Mouse (Mus musculus) stomach, embryonic 14.5 days (tissue): Measurements from ENCODE around the gene Yjefn3. TPM values are rescaled to one million over a fixed set of nuclear protein-coding genes. Genes with fewer than 3 reads are reported as not detected.

Experiments
- ATAC-seq: fragments of 200-750 bp; cut with Nextera tagmentation; 2 replicates; pipeline ENCODE4 v1.8.0; 2017; ENCODE audit warnings: low read depth, moderate TSS enrichment; ENCODE audit not compliant: insufficient number of reproducible peaks, insufficient read depth, low FRiP score
- H3K27ac ChIP-seq: fragments of 300-500 bp; sonication (generic); 2 replicates; pipeline ENCODE4 v1.5.1; 2014; ENCODE audit warnings: mild to moderate bottlenecking, low read length, moderate library complexity, mixed read lengths
- H3K27me3 ChIP-seq: fragments of 300-500 bp; sonication (generic); 2 replicates; pipeline ENCODE4 v1.6.1; 2014; ENCODE audit warnings: low read length, control low read depth, mixed read lengths; ENCODE audit not compliant: control insufficient read depth, insufficient read depth
- H3K36me3 ChIP-seq: fragments of 300-500 bp; sonication (generic); 2 replicates; pipeline ENCODE4 v1.6.1; 2014; ENCODE audit warnings: mild to moderate bottlenecking, control low read depth, low read length, moderate library complexity, mixed read lengths; ENCODE audit not compliant: control insufficient read depth, insufficient read depth
- H3K4me1 ChIP-seq: fragments of 300-500 bp; sonication (generic); 2 replicates; pipeline ENCODE4 v1.6.1; 2014; ENCODE audit warnings: low read length, control low read depth, mixed read lengths; ENCODE audit not compliant: control insufficient read depth, insufficient read depth
- H3K4me2 ChIP-seq: fragments of 300-500 bp; sonication (generic); replicated peaks from 2 replicates; pipeline ENCODE4 v1.6.1; 2014; ENCODE audit warnings: low read depth, low read length, control low read depth
- H3K4me3 ChIP-seq: fragments of 300-500 bp; sonication (generic); 2 replicates; pipeline ENCODE4 v1.5.1; 2014; ENCODE audit warnings: low read depth, low read length, control low read depth
- H3K9ac ChIP-seq: fragments of 300-500 bp; sonication (generic); replicated peaks from 2 replicates; pipeline ENCODE4 v1.6.1; 2014; ENCODE audit warnings: low read depth, mild to moderate bottlenecking, control low read depth, low read length, moderate library complexity, mixed read lengths
- H3K9me3 ChIP-seq: fragments of 300-500 bp; sonication (generic); 2 replicates; pipeline ENCODE4 v1.6.1; 2016; ENCODE audit warnings: low read depth, low read length, control low read depth; ENCODE audit not compliant: control insufficient read depth
- WGBS: fragments of 180-500 bp; shearing (Covaris S2); extraction: QIAGEN DNeasy Blood & Tissue Kit; methylation state at CpG from one replicate; pipeline ENCODE4 v1.1.7; 2014; 5-methylcytosine and 5-hydroxymethylcytosine counted together
- polyA plus RNA-seq: library from polyadenylated mRNA; unstranded; fragments of >200 nt; fragmentation: Nextera tagmentation; extraction: Ambion mirVana; gene quantifications from 2 replicates; pipeline ENCODE4 v1.2.1, GENCODE M21; 2014

Gene Yjefn3
- polyA plus RNA-seq, 1 experiment from 2014 or later = 4.9 TPM

DNA sequence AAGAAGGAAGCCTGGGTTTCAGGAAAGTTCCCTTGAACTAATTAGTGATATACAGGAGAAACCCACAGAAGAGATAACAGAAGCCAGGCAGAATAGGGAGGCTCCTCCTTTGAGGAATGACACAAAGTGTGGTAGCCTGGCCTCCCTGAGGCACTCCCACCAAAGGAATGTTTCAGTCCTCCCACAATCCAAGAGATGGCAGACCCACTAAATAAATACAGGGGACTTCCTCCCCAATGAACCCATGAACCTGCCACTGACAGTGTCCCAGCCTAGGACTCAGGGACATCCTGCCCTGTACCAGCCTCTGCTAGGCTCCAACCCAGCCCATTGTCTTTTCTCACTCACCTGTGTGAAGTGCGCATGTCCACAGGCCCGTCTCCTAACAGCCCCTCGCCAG lies 32.9 kb upstream of the Yjefn3 start:
- H3K27ac ChIP-seq = no peak overlapping the region
- no peak overlapping the region for H3K9ac ChIP-seq
- H3K4me2 ChIP-seq = no peak overlapping the region
- H3K4me1 ChIP-seq = peaks cover 10% of the 10 kb centered on the region; the same call in 1 of the 2 replicates
- 78% methylated on average over 3 of the region's 3 CpGs for WGBS
- H3K9me3 ChIP-seq = no peaks in the 10 kb centered on the region
- no peak overlapping the region for H3K4me3 ChIP-seq
- no peaks in the 10 kb centered on the region for H3K27me3 ChIP-seq
- ATAC-seq = no peak
- peaks cover 15% of the 10 kb centered on the region for H3K36me3 ChIP-seq

DNA sequence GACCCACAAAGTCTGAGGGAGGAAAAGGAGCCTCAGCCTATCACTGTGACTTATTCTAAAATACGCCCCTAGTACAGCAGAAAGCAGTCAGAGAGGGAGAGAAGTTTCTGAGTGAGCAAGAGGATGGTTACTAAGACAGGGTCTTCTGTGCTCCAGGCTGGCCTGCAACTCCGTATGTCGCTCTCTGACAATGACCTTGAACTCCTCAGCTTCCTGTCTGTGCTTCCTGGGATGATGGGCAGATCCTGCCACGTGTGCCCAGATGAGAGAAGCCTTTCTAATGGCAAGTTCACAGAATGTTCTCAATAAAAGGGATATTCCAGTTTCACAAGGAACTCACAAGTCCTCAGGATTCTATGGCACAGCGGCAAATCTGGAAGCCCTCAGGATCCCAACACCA lies 32.1 kb upstream of the Yjefn3 start:
- H3K4me1 ChIP-seq = peaks cover 10% of the 10 kb centered on the region; the same call in 1 of the 2 replicates
- no peak for ATAC-seq
- no peak overlapping the region for H3K9ac ChIP-seq
- H3K9me3 ChIP-seq = no peaks in the 10 kb centered on the region
- no peak overlapping the region for H3K4me3 ChIP-seq
- WGBS = 87% methylated on average over 5 of the region's 5 CpGs
- H3K27ac ChIP-seq = no peak overlapping the region
- H3K27me3 ChIP-seq = no peaks in the 10 kb centered on the region
- H3K36me3 ChIP-seq = peaks cover 15% of the 10 kb centered on the region
- no peak overlapping the region for H3K4me2 ChIP-seq

DNA sequence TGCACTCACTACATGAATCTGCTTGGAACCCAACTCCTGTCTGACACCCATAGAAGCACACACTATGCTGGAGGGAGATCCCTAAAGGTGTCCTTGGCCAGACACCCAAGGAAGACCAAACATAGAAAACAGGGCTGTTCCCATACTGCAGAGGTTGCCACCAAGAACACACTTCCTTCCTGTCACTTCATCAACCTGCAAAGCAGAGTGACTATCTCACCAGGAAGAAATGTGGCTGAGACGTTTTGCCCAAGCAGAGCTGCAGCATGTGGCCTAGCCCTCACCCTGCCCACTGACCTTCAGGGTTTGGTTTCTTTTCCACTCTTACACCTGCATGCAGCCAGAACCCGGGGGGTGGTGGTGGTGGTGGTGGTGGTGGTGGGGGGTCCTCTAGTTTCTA lies 31.3 kb upstream of the Yjefn3 start:
- Histone ChIP-seq H3K4me3 (no peak overlapping the region), H3K4me2 (no peak overlapping the region), H3K4me1 (peaks cover 10% of the 10 kb centered on the region; the same call in 1 of the 2 replicates), H3K27me3 (no peaks in the 10 kb centered on the region), H3K9me3 (no peaks in the 10 kb centered on the region), H3K9ac (no peak overlapping the region), H3K27ac (no peak overlapping the region), H3K36me3 (peaks cover 15% of the 10 kb centered on the region)
- no peak for ATAC-seq
- 81% methylated on average over 2 of the region's 2 CpGs for WGBS

- ATAC-seq = no peak
- no peak overlapping the region for H3K27ac ChIP-seq
- no peak overlapping the region for H3K4me3 ChIP-seq
- no peaks in the 10 kb centered on the region for H3K27me3 ChIP-seq
- H3K9ac ChIP-seq = no peak overlapping the region
- no peaks in the 10 kb centered on the region for H3K4me1 ChIP-seq
- no peaks in the 10 kb centered on the region for H3K9me3 ChIP-seq
- no peak overlapping the region for H3K4me2 ChIP-seq
- H3K36me3 ChIP-seq = peaks cover 9% of the 10 kb centered on the region
Measured at GRCm38 (mm10) chr8:69926901-69927300, 24.4 kb upstream of the Yjefn3 start.

DNA sequence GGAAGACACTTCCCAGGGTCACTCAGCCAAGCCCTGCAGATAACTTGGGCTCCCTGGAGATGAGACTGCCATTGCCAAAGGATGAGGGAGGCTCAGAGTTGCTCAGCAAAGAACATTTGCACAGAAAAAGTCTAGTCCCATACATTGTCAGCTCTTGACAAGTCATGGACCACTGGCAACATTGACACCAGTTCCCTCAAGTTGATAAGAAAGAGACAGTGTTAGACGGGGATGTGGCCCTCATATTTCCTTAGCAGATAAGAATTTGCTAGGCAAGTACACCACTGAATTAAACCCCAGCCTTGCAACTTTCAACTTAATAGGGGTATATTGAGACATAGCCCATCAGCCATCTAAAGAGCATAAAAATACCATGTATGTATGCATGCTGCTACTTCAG lies 21.5 kb upstream of the Yjefn3 start:
- ATAC-seq = no peak
- no peak overlapping the region for H3K27ac ChIP-seq
- no peaks in the 10 kb centered on the region for H3K27me3 ChIP-seq
- H3K4me3 ChIP-seq = no peak overlapping the region
- H3K4me2 ChIP-seq = no peak overlapping the region
- H3K36me3 ChIP-seq = peaks cover 9% of the 10 kb centered on the region
- no peak overlapping the region for H3K9ac ChIP-seq
- H3K4me1 ChIP-seq = 0 out of 2 replicates have a peak, but pooled peaks cover 3% of the 10 kb centered on the region
- 66% methylated on average over 1 of the region's 1 CpGs for WGBS
- H3K9me3 ChIP-seq = no peaks in the 10 kb centered on the region

GRCm38 (mm10) chr8:69921141-69921540 lies 18.6 kb upstream of the Yjefn3 start:
- 0 out of 2 replicates have a peak, but pooled peaks cover 3% of the 10 kb centered on the region for H3K4me1 ChIP-seq
- H3K36me3 ChIP-seq = peaks cover 11% of the 10 kb centered on the region
- no peak overlapping the region for H3K27ac ChIP-seq
- no peaks in the 10 kb centered on the region for H3K27me3 ChIP-seq
- H3K9me3 ChIP-seq = no peaks in the 10 kb centered on the region
- 89% methylated on average over 2 of the region's 2 CpGs for WGBS
- H3K9ac ChIP-seq = no peak overlapping the region
- H3K4me2 ChIP-seq = no peak overlapping the region
- H3K4me3 ChIP-seq = no peak overlapping the region
- no peak for ATAC-seq

GRCm38 (mm10) chr8:69919876-69920662 lies 17.6 kb upstream of the Yjefn3 start:
- Histone ChIP-seq H3K27me3 (no peaks in the 10 kb centered on the region), H3K4me2 (no peak overlapping the region), H3K27ac (no peak overlapping the region), H3K9ac (no peak overlapping the region), H3K36me3 (peaks cover 5% of the 10 kb centered on the region; the same call in 1 of the 2 replicates), H3K9me3 (no peaks in the 10 kb centered on the region), H3K4me1 (0 out of 2 replicates have a peak, but pooled peaks cover 3% of the 10 kb centered on the region), H3K4me3 (no peak overlapping the region)
- WGBS = 39% methylated on average over 11 of the region's 11 CpGs
- ATAC-seq = no peak; the same call in 1 of the 2 replicates

DNA sequence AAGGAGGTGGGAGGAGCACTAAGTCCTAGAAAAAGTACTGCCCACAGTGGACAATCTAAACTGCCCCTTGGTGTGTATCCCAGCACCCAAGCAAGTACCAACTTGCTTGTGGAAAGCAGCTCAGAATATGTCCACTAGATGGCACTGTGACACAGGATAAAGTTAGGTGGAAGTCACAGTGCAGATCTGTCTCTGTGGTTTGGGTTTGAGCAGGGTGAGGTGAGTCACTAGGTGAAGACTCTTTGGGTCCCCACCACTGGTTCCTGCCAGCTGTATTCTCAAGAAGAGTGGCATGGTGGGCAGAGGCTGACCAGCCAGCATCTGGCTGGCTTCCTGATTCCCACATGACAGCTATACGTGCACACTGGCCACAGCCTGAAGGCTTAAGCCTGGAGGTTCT lies 16.5 kb upstream of the Yjefn3 start:
- Histone ChIP-seq H3K4me3 (no peak overlapping the region), H3K36me3 (peaks cover 16% of the 10 kb centered on the region), H3K4me2 (no peak overlapping the region), H3K27ac (no peak overlapping the region), H3K9ac (no peak overlapping the region), H3K27me3 (no peaks in the 10 kb centered on the region), H3K9me3 (no peaks in the 10 kb centered on the region), H3K4me1 (0 out of 2 replicates have a peak, but pooled peaks cover 3% of the 10 kb centered on the region)
- ATAC-seq = peak; percentile 69; the same call in 1 of the 2 replicates
- WGBS = 83% methylated on average over 1 of the region's 1 CpGs
